ENCODE assay signal across 19 mouse cellular contexts in the genomic region with DNA sequence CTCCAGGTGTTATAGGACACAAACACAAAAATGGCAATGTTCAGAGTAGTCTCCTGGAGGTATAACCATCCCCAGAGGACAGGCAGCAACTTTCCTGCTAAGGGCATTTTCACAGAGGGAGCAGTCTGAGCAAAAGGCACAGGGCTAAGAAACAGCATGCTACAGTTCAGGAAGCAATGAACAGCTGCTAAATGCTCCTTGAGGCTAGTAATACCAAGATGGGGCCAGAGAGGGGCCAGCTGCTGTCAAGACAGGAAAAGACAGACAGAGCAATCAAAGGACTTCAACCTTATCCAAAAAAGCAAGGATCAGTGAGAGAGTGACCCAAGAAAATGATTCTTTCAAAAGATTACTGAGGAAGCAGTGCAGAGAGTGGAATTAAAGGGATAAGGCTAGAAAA. TPM values are rescaled to one million over a fixed set of nuclear protein-coding genes. Genes with fewer than 3 reads are reported as not detected.
A peak's percentile ranks its signal among the peaks of the same experiment; 100 is the strongest.
DNase-seq lines count a peak whose midpoint lies in the region; ATAC-seq and TF ChIP-seq lines count a peak whose summit lies in the region.
"Had no signal": no experiment of that assay in that cellular context is flagged by ENCODE, and none has a peak within 500 bp of the region (broad histone marks: within the 10 kb centered on the region; RNA-seq: fewer than 3 reads in every experiment).

No protein-coding gene starts in this region.

- no peaks in the 10 kb centered on the region for H3K36me3 ChIP-seq in kidney, postnatal 0 days (ENCODE audit: insufficient read depth, low read length)
- H3K36me3 ChIP-seq in midbrain, embryonic 14.5 days (ENCODE audit: control insufficient read depth, insufficient read depth, low read length): 0 out of 2 replicates have a peak, but pooled peaks cover 5% of the 10 kb centered on the region
- 0 out of 2 replicates have a peak, but pooled peaks cover 6% of the 10 kb centered on the region for H3K36me3 ChIP-seq in midbrain, embryonic 13.5 days
- peaks cover 18% of the 10 kb centered on the region for H3K36me3 ChIP-seq in embryonic facial prominence, embryonic 10.5 days (replicated peaks)
- H3K36me3 ChIP-seq in myocyte (ENCODE audit: control insufficient read depth, insufficient read depth): no peaks in the 10 kb centered on the region

- no peaks in the 10 kb centered on the region for H3K27me3 ChIP-seq in kidney, postnatal 0 days (ENCODE audit: insufficient read depth, low read length)
- no peaks in the 10 kb centered on the region for H3K27me3 ChIP-seq in midbrain, embryonic 14.5 days (ENCODE audit: control insufficient read depth, insufficient read depth, low read length)
- no peaks in the 10 kb centered on the region for H3K27me3 ChIP-seq in midbrain, embryonic 13.5 days
- no peaks in the 10 kb centered on the region for H3K27me3 ChIP-seq in embryonic facial prominence, embryonic 10.5 days (replicated peaks; ENCODE audit: low read depth, poor library complexity, severe bottlenecking)
- no peaks in the 10 kb centered on the region for H3K27me3 ChIP-seq in myocyte (ENCODE audit: control insufficient read depth, insufficient read depth, insufficient read length)
- H3K27me3 ChIP-seq: CH12.LX; limb, embryonic 15.5 days; midbrain, embryonic 12.5 days; Patski had no signal

- no peak for TF ChIP-seq POLR2A in myocyte (IDR thresholded peaks at IDR 0.05; ENCODE audit: insufficient read length, low read depth)

- ATAC-seq in kidney, postnatal 0 days (replicated peaks; ENCODE audit: low FRiP score, low read depth): no peak
- no peak for ATAC-seq in midbrain, embryonic 14.5 days (ENCODE audit: low FRiP score, low TSS enrichment)
- no peak for ATAC-seq in midbrain, embryonic 13.5 days
- ATAC-seq: forebrain, embryonic 16.5 days; intestine, embryonic 16.5 days; Patski had no signal

- H3K4me3 ChIP-seq in kidney, postnatal 0 days (replicated peaks; ENCODE audit: low read depth, low read length): no peak overlapping the region
- H3K4me3 ChIP-seq in midbrain, embryonic 14.5 days (replicated peaks; ENCODE audit: low read depth, low read length): no peak overlapping the region
- no peak overlapping the region for H3K4me3 ChIP-seq in midbrain, embryonic 13.5 days (replicated peaks)
- no peak overlapping the region for H3K4me3 ChIP-seq in embryonic facial prominence, embryonic 10.5 days
- no peak overlapping the region for H3K4me3 ChIP-seq in myocyte
- H3K4me3 ChIP-seq: hindbrain, embryonic 10.5 days; limb, embryonic 15.5 days; midbrain, embryonic 12.5 days had no signal

- H3K9ac ChIP-seq in kidney, postnatal 0 days (ENCODE audit: low read depth, low read length): no peak overlapping the region
- no peak overlapping the region; the same call in 1 of the 2 replicates for H3K9ac ChIP-seq in midbrain, embryonic 14.5 days (replicated peaks; ENCODE audit: low read length)
- no peak overlapping the region for H3K9ac ChIP-seq in midbrain, embryonic 13.5 days (replicated peaks)
- H3K9ac ChIP-seq: limb, embryonic 15.5 days; midbrain, embryonic 12.5 days had no signal

- no peak overlapping the region for H3ac ChIP-seq in myocyte (ENCODE audit: control insufficient read depth, insufficient read length)

- H3K27ac ChIP-seq in kidney, postnatal 0 days: 0 out of 2 replicates have a peak overlapping the region, but pooled peaks have one; percentile 19
- H3K27ac ChIP-seq in midbrain, embryonic 14.5 days (replicated peaks; ENCODE audit: low read depth, low read length): no peak overlapping the region
- no peak overlapping the region for H3K27ac ChIP-seq in midbrain, embryonic 13.5 days
- no peak overlapping the region for H3K27ac ChIP-seq in embryonic facial prominence, embryonic 10.5 days (replicated peaks)
- H3K27ac ChIP-seq: hindbrain, embryonic 10.5 days; limb, embryonic 15.5 days; midbrain, embryonic 12.5 days; stomach, postnatal 0 days had no signal

- H3K79me2 ChIP-seq in myocyte (ENCODE audit: control insufficient read depth, insufficient read depth): peaks cover 79% of the 10 kb centered on the region

- H3K9me3 ChIP-seq in kidney, postnatal 0 days (replicated peaks; ENCODE audit: low read length): no peaks in the 10 kb centered on the region
- H3K9me3 ChIP-seq in midbrain, embryonic 14.5 days (ENCODE audit: control insufficient read depth, low read length): 0 out of 2 replicates have a peak, but pooled peaks cover 3% of the 10 kb centered on the region
- no peaks in the 10 kb centered on the region for H3K9me3 ChIP-seq in midbrain, embryonic 13.5 days
- H3K9me3 ChIP-seq in embryonic facial prominence, embryonic 10.5 days: no peaks in the 10 kb centered on the region; the same call in 1 of the 2 replicates
- H3K9me3 ChIP-seq: limb, embryonic 15.5 days; midbrain, embryonic 12.5 days had no signal

- no peak for TF ChIP-seq CTCF in kidney, postnatal 0 days (IDR thresholded peaks at IDR 0.05; ENCODE audit: low read depth)

- H3K4me1 ChIP-seq in kidney, postnatal 0 days (replicated peaks; ENCODE audit: insufficient read depth, low read length): 0 out of 2 replicates have a peak, but pooled peaks cover 8% of the 10 kb centered on the region
- peaks cover 17% of the 10 kb centered on the region for H3K4me1 ChIP-seq in midbrain, embryonic 14.5 days (ENCODE audit: control insufficient read depth, insufficient read depth, low read length)
- H3K4me1 ChIP-seq in midbrain, embryonic 13.5 days (replicated peaks): peaks cover 27% of the 10 kb centered on the region
- peaks cover 35% of the 10 kb centered on the region for H3K4me1 ChIP-seq in embryonic facial prominence, embryonic 10.5 days

- H3K4me2 ChIP-seq in kidney, postnatal 0 days (ENCODE audit: low read length): no peak overlapping the region
- H3K4me2 ChIP-seq in midbrain, embryonic 14.5 days (ENCODE audit: low read length): no peak overlapping the region
- no peak overlapping the region for H3K4me2 ChIP-seq in midbrain, embryonic 13.5 days (replicated peaks)
- peak overlapping the region; percentile 81 for H3K4me2 ChIP-seq in myocyte (ENCODE audit: low read depth)
- H3K4me2 ChIP-seq: limb, embryonic 15.5 days; midbrain, embryonic 12.5 days had no signal

- peak; percentile 53 for DNase-seq in kidney, postnatal 0 days (ENCODE audit: low spot score)
- no peak for DNase-seq in kidney, postnatal 25 days
- peak; percentile 8 for DNase-seq in midbrain, embryonic 14.5 days
- peak; percentile 14 for DNase-seq in embryonic facial prominence, embryonic 10.5 days (ENCODE audit: low spot score)
- DNase-seq in spleen, postnatal 4 days (ENCODE audit: low spot score in 2 of 2): no peak
- DNase-seq: cerebellum, adult 2 months; gastrocnemius, postnatal 10 days; spleen, adult 18-20 months; thymus, postnatal 25 days had no signal

TF ChIP-seq in myocyte, 11 proteins besides CTCF, POLR2A, EP300 and RAD21:
- TF ChIP-seq TCF12 (IDR thresholded peaks at IDR 0.05; ENCODE audit: insufficient read depth, poor library complexity, severe bottlenecking): peak; percentile 56
- no peak for TF ChIP-seq REST (IDR thresholded peaks at IDR 0.05; ENCODE audit: insufficient read depth, insufficient read length)
- TF ChIP-seq MYOD1 (IDR thresholded peaks at IDR 0.05; ENCODE audit: control insufficient read depth in 1 of 3, insufficient read length in 2 of 3, low read depth in 2 of 3): peak; percentile 77 to 79 (median 78)
- TF ChIP-seq MYOG (IDR thresholded peaks at IDR 0.05; ENCODE audit: control insufficient read depth in 1 of 3, insufficient read depth in 1 of 3, insufficient read length in 2 of 3, low read depth in 2 of 3): peak in 2 of 3 experiments; percentile 58 to 94

RNA-seq across cellular contexts. Expression of a gene that starts 4.5 kb away (rescaled TPM):
- 69.3 and 71.4 TPM in 2 replicates for polyA plus RNA-seq in kidney, postnatal 0 days (2015; fragmentation: Nextera tagmentation; extraction: Ambion mirVana)
- polyA plus RNA-seq in midbrain, embryonic 14.5 days (2014; fragmentation: Nextera tagmentation; extraction: Ambion mirVana): 59.3 and 64.0 TPM in 2 replicates
- polyA plus RNA-seq in midbrain, embryonic 13.5 days (2015; fragmentation: Nextera tagmentation; extraction: Ambion mirVana): 66.3 and 66.7 TPM in 2 replicates
- polyA plus RNA-seq in embryonic facial prominence, embryonic 10.5 days (2016; fragmentation: Nextera tagmentation; extraction: Ambion mirVana): 89.3 and 94.8 TPM in 2 replicates
- polyA plus RNA-seq in myocyte (2012; fragmentation: generic; extraction: Trizol): 71.2 TPM

RNA-seq across cellular contexts. Expression of a gene that starts 32.9 kb away (rescaled TPM):
- 268 TPM in 2 replicates for polyA plus RNA-seq in kidney, postnatal 0 days (2015; fragmentation: Nextera tagmentation; extraction: Ambion mirVana)
- polyA plus RNA-seq in midbrain, embryonic 14.5 days (2014; fragmentation: Nextera tagmentation; extraction: Ambion mirVana): 199 and 211 TPM in 2 replicates
- 213 and 220 TPM in 2 replicates for polyA plus RNA-seq in midbrain, embryonic 13.5 days (2015; fragmentation: Nextera tagmentation; extraction: Ambion mirVana)
- polyA plus RNA-seq in embryonic facial prominence, embryonic 10.5 days (2016; fragmentation: Nextera tagmentation; extraction: Ambion mirVana): 287 and 298 TPM in 2 replicates
- 57.9 TPM for polyA plus RNA-seq in myocyte (2012; fragmentation: generic; extraction: Trizol)

RNA-seq across cellular contexts. Expression of a gene that starts 47.9 kb away (rescaled TPM):
- 12.9 and 13.9 TPM in 2 replicates for polyA plus RNA-seq in kidney, postnatal 0 days (2015; fragmentation: Nextera tagmentation; extraction: Ambion mirVana)
- 52.3 and 58.9 TPM in 2 replicates for polyA plus RNA-seq in midbrain, embryonic 14.5 days (2014; fragmentation: Nextera tagmentation; extraction: Ambion mirVana)
- polyA plus RNA-seq in midbrain, embryonic 13.5 days (2015; fragmentation: Nextera tagmentation; extraction: Ambion mirVana): 27.5 and 30.0 TPM in 2 replicates
- 17.0 and 18.0 TPM in 2 replicates for polyA plus RNA-seq in embryonic facial prominence, embryonic 10.5 days (2016; fragmentation: Nextera tagmentation; extraction: Ambion mirVana)
- 14.3 TPM for polyA plus RNA-seq in myocyte (2012; fragmentation: generic; extraction: Trizol)

Comparison
In these comparisons a context has a peak if more than half of its experiments do, and no peak if none do; other contexts are left out.
1. DNase-seq: peak in kidney, postnatal 0 days (single experiment), midbrain, embryonic 14.5 days (single experiment) and embryonic facial prominence, embryonic 10.5 days (single experiment); none in kidney, postnatal 25 days (0 of 2) and spleen, postnatal 4 days (0 of 2).